Mouse (Mus musculus): ENCODE measurements around the gene Eif1b. TPM values are rescaled to one million over a fixed set of nuclear protein-coding genes. Genes with fewer than 3 reads are reported as not detected.

Gene Eif1b
- total RNA-seq (2021) = 100 to 1,000 TPM; 229 to 238 TPM

- DNase-seq = no peak
- intact Hi-C loops (cut with DNase I) = no loop called here
These were observed at the start of gene Eif1b for GRCm38 (mm10) chr9:120492010-120492399. Gene Eif1b, plus strand, starts transcription at chr9:120492232.

GRCm38 (mm10) chr9:120444642-120445041 lies 47.4 kb upstream of the Eif1b start:
- intact Hi-C loops (cut with DNase I) = no loop called here
- no peak for DNase-seq

GRCm38 (mm10) chr9:120449696-120450329 lies 42.2 kb upstream of the Eif1b start:
- DNase-seq = no peak
- intact Hi-C loops (cut with DNase I) = no loop called here

GRCm38 (mm10) chr9:120455768-120456655 lies 36.0 kb upstream of the Eif1b start:
- intact Hi-C loops (cut with DNase I) = no loop called here
- peak; percentile 15 for DNase-seq

GRCm38 (mm10) chr9:120470431-120470830 lies 21.6 kb upstream of the Eif1b start:
- intact Hi-C loops (cut with DNase I) = no loop called here
- DNase-seq = no peak

GRCm38 (mm10) chr9:120481644-120482043 lies 10.4 kb upstream of the Eif1b start:
- no peak for DNase-seq
- intact Hi-C loops (cut with DNase I) = no loop called here

GRCm38 (mm10) chr9:120482382-120482781 lies 9.7 kb upstream of the Eif1b start:
- intact Hi-C loops (cut with DNase I) = no loop called here
- no peak for DNase-seq

- intact Hi-C loops (cut with DNase I) = no loop called here
- no peak for DNase-seq
These were observed 8.9 kb upstream of the Eif1b start for GRCm38 (mm10) chr9:120483101-120483500.

GRCm38 (mm10) chr9:120487076-120487475 lies 5.0 kb upstream of the Eif1b start:
- intact Hi-C loops (cut with DNase I) = no loop called here
- DNase-seq = no peak

GRCm38 (mm10) chr9:120491509-120491908 lies 523 bp upstream of the Eif1b start:
- intact Hi-C loops (cut with DNase I) = no loop called here
- no peak for DNase-seq

GRCm38 (mm10) chr9:120492400-120493351 lies 644 bp downstream of the Eif1b start:
- intact Hi-C loops (cut with DNase I) = no loop called here
- peak; percentile 77 for DNase-seq

GRCm38 (mm10) chr9:120493781-120494180 lies 1.7 kb downstream of the Eif1b start:
- intact Hi-C loops (cut with DNase I) = no loop called here
- DNase-seq = no peak

GRCm38 (mm10) chr9:120496691-120497090 lies 4.7 kb downstream of the Eif1b start:
- intact Hi-C loops (cut with DNase I) = loop anchor here (2.0 to 5.0 kb wide), 2 partner anchors 62 to 354 kb away; no protein-coding TSS in a partner anchor
- DNase-seq = peak; percentile 64

GRCm38 (mm10) chr9:120497983-120498382 lies 6.0 kb downstream of the Eif1b start:
- DNase-seq = no peak
- intact Hi-C loops (cut with DNase I) = loop anchor here (2.0 to 5.0 kb wide), 2 partner anchors 63 to 356 kb away; no protein-coding TSS in a partner anchor

- intact Hi-C loops (cut with DNase I) = loop anchor here (5.0 kb wide), 1 partner anchor 66 kb away; no protein-coding TSS in a partner anchor
- DNase-seq = no peak
These were observed 9.3 kb downstream of the Eif1b start for GRCm38 (mm10) chr9:120501191-120501902.

- intact Hi-C loops (cut with DNase I) = loop anchor here (5.0 kb wide), 1 partner anchor 65 kb away; no protein-coding TSS in a partner anchor
- DNase-seq = peak; percentile 79
These were observed 10.0 kb downstream of the Eif1b start for GRCm38 (mm10) chr9:120502013-120502412.

GRCm38 (mm10) chr9:120504423-120504822 lies 12.4 kb downstream of the Eif1b start:
- DNase-seq = no peak
- intact Hi-C loops (cut with DNase I) = loop anchor here (5.0 kb wide), 1 partner anchor 63 kb away; no protein-coding TSS in a partner anchor

GRCm38 (mm10) chr9:120511781-120512180 lies 19.7 kb downstream of the Eif1b start:
- intact Hi-C loops (cut with DNase I) = no loop called here
- no peak for DNase-seq

- DNase-seq = no peak
- intact Hi-C loops (cut with DNase I) = no loop called here
These were observed 24.7 kb downstream of the Eif1b start for GRCm38 (mm10) chr9:120516720-120517119.

GRCm38 (mm10) chr9:120518946-120519345 lies 26.9 kb downstream of the Eif1b start:
- intact Hi-C loops (cut with DNase I) = no loop called here
- no peak for DNase-seq

Measured in left cerebral cortex, postnatal 4 days (tissue).